Mouse (Mus musculus): ENCODE results near the gene Ccnb1ip1.
"Not testable (repeated sequence)": the region's sequence is repeated elsewhere in the genome, so short reads cannot be mapped to it uniquely, and the experiment has no call there.

DNA sequence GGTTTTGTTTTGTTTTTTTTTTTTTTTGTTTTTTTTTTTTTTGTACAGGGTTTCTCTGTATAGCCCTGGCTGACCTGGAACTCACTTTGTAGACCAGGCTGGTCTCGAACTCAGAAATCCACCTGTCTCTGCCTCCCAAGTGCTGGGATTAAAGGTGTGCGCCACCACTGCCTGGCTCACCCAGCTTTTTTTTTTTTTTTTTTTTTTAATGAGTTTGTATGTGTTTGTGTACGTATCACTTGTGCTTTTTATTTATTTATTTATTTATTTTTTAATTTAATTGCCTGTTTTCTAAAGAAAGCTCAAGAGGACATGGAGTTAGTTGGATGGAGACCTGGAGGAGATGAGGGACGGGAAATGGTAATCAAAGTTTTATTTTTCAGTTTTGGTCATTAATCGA is 1.1 kb downstream of the Ccnb1ip1 start:
- not testable (repeated sequence) for TF ChIP-seq POLR2A (IDR thresholded peaks at IDR 0.05; ENCODE audit: control insufficient read depth, extremely low read depth, insufficient read depth, low read length, poor library complexity); CTCF (IDR thresholded peaks at IDR 0.05; ENCODE audit: borderline replicate concordance, control insufficient read depth, extremely low read depth, insufficient read depth, low read length, poor library complexity)

Measured in thymus, adult 2 months (tissue).